ENCODE assay signal across 9 mouse cellular contexts in the genomic region with DNA sequence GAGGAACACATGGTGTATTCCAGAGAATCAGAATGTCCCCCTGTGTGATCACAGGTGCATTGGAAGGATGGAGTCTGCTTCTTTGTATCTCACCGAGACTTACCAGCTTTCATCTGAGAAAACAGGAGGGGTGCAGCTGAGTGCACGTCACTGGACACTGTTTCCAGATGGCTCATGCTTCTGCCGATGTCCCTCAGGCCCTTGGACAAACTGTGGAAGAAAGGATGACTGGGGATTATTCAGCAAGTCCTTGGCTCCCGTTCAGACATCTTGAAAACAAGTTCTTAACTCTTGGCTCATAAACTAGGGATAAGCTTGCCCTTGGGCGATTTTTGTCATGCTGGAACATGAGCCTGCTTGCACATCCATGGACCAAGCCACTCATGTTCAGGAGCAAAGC. TPM values are rescaled to one million over a fixed set of nuclear protein-coding genes. Genes with fewer than 3 reads are reported as not detected.
DNase-seq lines count a peak whose midpoint lies in the region; ATAC-seq and TF ChIP-seq lines count a peak whose summit lies in the region.
"Had no signal": no experiment of that assay in that cellular context is flagged by ENCODE, and none has a peak within 500 bp of the region (broad histone marks: within the 10 kb centered on the region; RNA-seq: fewer than 3 reads in every experiment).

No protein-coding gene starts in this region.

- 56% methylated on average over 5 of the region's 5 CpGs for WGBS in forebrain, embryonic 16.5 days
- WGBS in forebrain, embryonic 15.5 days, result 61% methylated on average over 5 of the region's 5 CpGs
- 62% methylated on average over 5 of the region's 5 CpGs for WGBS in midbrain, embryonic 15.5 days
- WGBS in midbrain, embryonic 10.5 days, result 83% methylated on average over 5 of the region's 5 CpGs
- whole genome bisulfite sequencing in heart, adult 2 months, result 61% methylated on average over 5 of the region's 5 CpGs
- WGBS in stomach, embryonic 16.5 days, result 54% methylated on average over 5 of the region's 5 CpGs

- no peaks in the 10 kb centered on the region for H3K9me3 ChIP-seq in forebrain, embryonic 16.5 days (ENCODE audit: control insufficient read depth, low read length)
- H3K9me3 ChIP-seq in forebrain, embryonic 15.5 days, result no peaks in the 10 kb centered on the region
- no peaks in the 10 kb centered on the region for H3K9me3 ChIP-seq in midbrain, embryonic 15.5 days
- H3K9me3 ChIP-seq in midbrain, embryonic 10.5 days (replicated peaks), result peaks cover 24% of the 10 kb centered on the region
- no peaks in the 10 kb centered on the region; the same call in 1 of the 2 replicates for H3K9me3 ChIP-seq in stomach, embryonic 16.5 days (replicated peaks; ENCODE audit: control insufficient read depth, low read length)
- H3K9me3 ChIP-seq: lung, embryonic 15.5 days had no signal

- peak; percentile 21; the same call in 1 of the 2 replicates for ATAC-seq in forebrain, embryonic 16.5 days
- ATAC-seq in forebrain, embryonic 15.5 days (replicated peaks), result no peak
- ATAC-seq in midbrain, embryonic 15.5 days (replicated peaks), result 0 out of 2 replicates have a peak, but pooled peaks have one; percentile 20
- ATAC-seq in stomach, embryonic 16.5 days (ENCODE audit: insufficient read depth, low FRiP score), result 0 out of 2 replicates have a peak, but pooled peaks have one; percentile 35

- H3K4me3 ChIP-seq in forebrain, embryonic 16.5 days (replicated peaks; ENCODE audit: low read length), result no peak overlapping the region
- H3K4me3 ChIP-seq in forebrain, embryonic 15.5 days, result no peak overlapping the region
- H3K4me3 ChIP-seq in midbrain, embryonic 15.5 days, result no peak overlapping the region
- H3K4me3 ChIP-seq in midbrain, embryonic 10.5 days, result no peak overlapping the region
- H3K4me3 ChIP-seq in heart, adult 2 months, result no peak overlapping the region
- H3K4me3 ChIP-seq in stomach, embryonic 16.5 days (replicated peaks; ENCODE audit: low read length), result no peak overlapping the region
- H3K4me3 ChIP-seq: lung, embryonic 15.5 days had no signal

- 0 out of 2 replicates have a peak, but pooled peaks have one; percentile 43 for TF ChIP-seq EP300 in heart, adult 2 months (IDR thresholded peaks at IDR 0.05; ENCODE audit: insufficient read depth, low read depth, low read length)

- no peaks in the 10 kb centered on the region for H3K79me2 ChIP-seq in heart, adult 2 months (replicated peaks; ENCODE audit: control insufficient read depth, insufficient read depth, low read length)

- no peak for TF ChIP-seq POLR2A in heart, adult 2 months (IDR thresholded peaks at IDR 0.05; ENCODE audit: insufficient read depth, low read depth, low read length)

- no peak for TF ChIP-seq CTCF in heart, adult 2 months (IDR thresholded peaks at IDR 0.05)

- intact Hi-C loops in heart, adult 2 months (cut with DNase I), result no loop called here

- no peak overlapping the region for H3K27ac ChIP-seq in forebrain, embryonic 16.5 days (ENCODE audit: low read length)
- no peak overlapping the region for H3K27ac ChIP-seq in forebrain, embryonic 15.5 days (replicated peaks)
- no peak overlapping the region for H3K27ac ChIP-seq in midbrain, embryonic 15.5 days
- H3K27ac ChIP-seq in midbrain, embryonic 10.5 days (replicated peaks), result no peak overlapping the region
- H3K27ac ChIP-seq in heart, adult 2 months, result peak overlapping the region; percentile 60
- H3K27ac ChIP-seq in stomach, embryonic 16.5 days (ENCODE audit: low read length), result peak overlapping the region; percentile 51; the same call in 1 of the 2 replicates
- H3K27ac ChIP-seq: lung, embryonic 15.5 days had no signal

- H3K4me2 ChIP-seq in forebrain, embryonic 16.5 days (ENCODE audit: low read length), result no peak overlapping the region
- no peak overlapping the region for H3K4me2 ChIP-seq in forebrain, embryonic 15.5 days (replicated peaks)
- H3K4me2 ChIP-seq in midbrain, embryonic 15.5 days, result no peak overlapping the region
- no peak overlapping the region for H3K4me2 ChIP-seq in stomach, embryonic 16.5 days (ENCODE audit: low read depth, low read length)
- H3K4me2 ChIP-seq: lung, embryonic 15.5 days had no signal

- no peak overlapping the region for H3K9ac ChIP-seq in forebrain, embryonic 16.5 days (replicated peaks; ENCODE audit: low read depth, low read length)
- H3K9ac ChIP-seq in forebrain, embryonic 15.5 days (replicated peaks), result no peak overlapping the region
- H3K9ac ChIP-seq in midbrain, embryonic 15.5 days, result no peak overlapping the region
- H3K9ac ChIP-seq in heart, adult 2 months (ENCODE audit: low read depth, low read length), result no peak overlapping the region
- no peak overlapping the region for H3K9ac ChIP-seq in stomach, embryonic 16.5 days (ENCODE audit: low read length)
- H3K9ac ChIP-seq: lung, embryonic 15.5 days had no signal

- no peaks in the 10 kb centered on the region for H3K27me3 ChIP-seq in forebrain, embryonic 16.5 days (replicated peaks; ENCODE audit: control insufficient read depth, insufficient read depth, low read length)
- H3K27me3 ChIP-seq in forebrain, embryonic 15.5 days, result no peaks in the 10 kb centered on the region
- no peaks in the 10 kb centered on the region for H3K27me3 ChIP-seq in midbrain, embryonic 15.5 days (replicated peaks)
- no peaks in the 10 kb centered on the region for H3K27me3 ChIP-seq in midbrain, embryonic 10.5 days (ENCODE audit: low read depth, poor library complexity, severe bottlenecking)
- no peaks in the 10 kb centered on the region for H3K27me3 ChIP-seq in heart, adult 2 months (ENCODE audit: control insufficient read depth, insufficient read depth, low read length)
- H3K27me3 ChIP-seq in stomach, embryonic 16.5 days (ENCODE audit: control insufficient read depth, insufficient read depth, low read length), result no peaks in the 10 kb centered on the region
- H3K27me3 ChIP-seq: lung, embryonic 15.5 days had no signal

- peaks cover 10% of the 10 kb centered on the region for H3K4me1 ChIP-seq in forebrain, embryonic 16.5 days (replicated peaks; ENCODE audit: control insufficient read depth, insufficient read depth, low read length)
- H3K4me1 ChIP-seq in forebrain, embryonic 15.5 days, result peaks cover 8% of the 10 kb centered on the region
- H3K4me1 ChIP-seq in midbrain, embryonic 15.5 days, result peaks cover 8% of the 10 kb centered on the region
- H3K4me1 ChIP-seq in midbrain, embryonic 10.5 days, result no peaks in the 10 kb centered on the region
- H3K4me1 ChIP-seq in heart, adult 2 months (ENCODE audit: control insufficient read depth, insufficient read depth, low read length), result no peaks in the 10 kb centered on the region; the same call in 1 of the 2 replicates
- peaks cover 4% of the 10 kb centered on the region; the same call in 1 of the 2 replicates for H3K4me1 ChIP-seq in stomach, embryonic 16.5 days (ENCODE audit: control insufficient read depth, insufficient read depth, low read length)

- no peaks in the 10 kb centered on the region for H3K36me3 ChIP-seq in forebrain, embryonic 16.5 days (ENCODE audit: control insufficient read depth, insufficient read depth)
- H3K36me3 ChIP-seq in forebrain, embryonic 15.5 days, result no peaks in the 10 kb centered on the region
- H3K36me3 ChIP-seq in midbrain, embryonic 15.5 days (replicated peaks), result no peaks in the 10 kb centered on the region
- H3K36me3 ChIP-seq in midbrain, embryonic 10.5 days, result no peaks in the 10 kb centered on the region
- no peaks in the 10 kb centered on the region for H3K36me3 ChIP-seq in heart, adult 2 months (ENCODE audit: control insufficient read depth, insufficient read depth, low read length)
- no peaks in the 10 kb centered on the region for H3K36me3 ChIP-seq in stomach, embryonic 16.5 days (ENCODE audit: control insufficient read depth, insufficient read depth, low read length)
- H3K36me3 ChIP-seq: lung, embryonic 15.5 days had no signal

- DNase-seq in midbrain, embryonic 10.5 days (ENCODE audit: low spot score), result no peak
- DNase-seq in heart, adult 2 months, result peak; percentile 51 to 74
- DNase-seq in thymus, postnatal 4 days, result no peak
- DNase-seq in cerebellum, adult 9-11 months, result no peak

RNA-seq across cellular contexts. Expression of a gene that starts 8.2 kb away (rescaled TPM):
- 1.3 and 1.7 TPM in 2 replicates for polyA plus RNA-seq in forebrain, embryonic 16.5 days (2015; fragmentation: Nextera tagmentation; extraction: Ambion mirVana)
- polyA plus RNA-seq in forebrain, embryonic 15.5 days (2015; fragmentation: Nextera tagmentation; extraction: Ambion mirVana), result 0.95 and 1.7 TPM in 2 replicates
- polyA plus RNA-seq in midbrain, embryonic 15.5 days (2015; fragmentation: Nextera tagmentation; extraction: Ambion mirVana), result 2.6 and 2.7 TPM in 2 replicates
- polyA plus RNA-seq in midbrain, embryonic 10.5 days (2016; fragmentation: Nextera tagmentation; extraction: Ambion mirVana), result 0.32 and 0.57 TPM in 2 replicates
- 10 to 100 TPM; 12.3 to 12.5 TPM for total RNA-seq in heart, adult 2 months (2021)
- 6.7 and 10.9 TPM in 2 replicates for polyA plus RNA-seq in heart, adult 2 months (2012; rRNA removed)
- 4.0 and 4.4 TPM in 2 replicates for polyA plus RNA-seq in stomach, embryonic 16.5 days (2015; fragmentation: Nextera tagmentation; extraction: Ambion mirVana)

RNA-seq across cellular contexts. Expression of a gene that starts 36.1 kb away (rescaled TPM):
- polyA plus RNA-seq in forebrain, embryonic 16.5 days (2015; fragmentation: Nextera tagmentation; extraction: Ambion mirVana), result 1.1 and 1.3 TPM in 2 replicates
- polyA plus RNA-seq in forebrain, embryonic 15.5 days (2015; fragmentation: Nextera tagmentation; extraction: Ambion mirVana), result 1.3 and 2.1 TPM in 2 replicates
- polyA plus RNA-seq in midbrain, embryonic 15.5 days (2015; fragmentation: Nextera tagmentation; extraction: Ambion mirVana), result 0.92 and 1.1 TPM in 2 replicates
- polyA plus RNA-seq in midbrain, embryonic 10.5 days (2016; fragmentation: Nextera tagmentation; extraction: Ambion mirVana), result 1.0 and 1.3 TPM in 2 replicates
- not detected for total RNA-seq in heart, adult 2 months (2021)
- not detected in 2 replicates for polyA plus RNA-seq in heart, adult 2 months (2012; rRNA removed)
- polyA plus RNA-seq in stomach, embryonic 16.5 days (2015; fragmentation: Nextera tagmentation; extraction: Ambion mirVana), result 0.54 and 0.59 TPM in 2 replicates

Comparison
In these comparisons a context has a peak if more than half of its experiments do, and no peak if none do; other contexts are left out.
1. H3K27ac ChIP-seq: peak in heart, adult 2 months (single experiment) and stomach, embryonic 16.5 days (single experiment); none in forebrain, embryonic 16.5 days (single experiment), forebrain, embryonic 15.5 days (single experiment), midbrain, embryonic 15.5 days (single experiment) and midbrain, embryonic 10.5 days (single experiment).
2. DNase-seq: peak in heart, adult 2 months (2 of 2); none in midbrain, embryonic 10.5 days (single experiment), thymus, postnatal 4 days (single experiment) and cerebellum, adult 9-11 months (single experiment).